Mouse (Mus musculus): ENCODE results near the gene Add3. TPM values are rescaled to one million over a fixed set of nuclear protein-coding genes. Genes with fewer than 3 reads are reported as not detected.

Add3 gene
- polyA plus RNA-seq, 1 experiment from 2014 or later, result 118 TPM

DNA sequence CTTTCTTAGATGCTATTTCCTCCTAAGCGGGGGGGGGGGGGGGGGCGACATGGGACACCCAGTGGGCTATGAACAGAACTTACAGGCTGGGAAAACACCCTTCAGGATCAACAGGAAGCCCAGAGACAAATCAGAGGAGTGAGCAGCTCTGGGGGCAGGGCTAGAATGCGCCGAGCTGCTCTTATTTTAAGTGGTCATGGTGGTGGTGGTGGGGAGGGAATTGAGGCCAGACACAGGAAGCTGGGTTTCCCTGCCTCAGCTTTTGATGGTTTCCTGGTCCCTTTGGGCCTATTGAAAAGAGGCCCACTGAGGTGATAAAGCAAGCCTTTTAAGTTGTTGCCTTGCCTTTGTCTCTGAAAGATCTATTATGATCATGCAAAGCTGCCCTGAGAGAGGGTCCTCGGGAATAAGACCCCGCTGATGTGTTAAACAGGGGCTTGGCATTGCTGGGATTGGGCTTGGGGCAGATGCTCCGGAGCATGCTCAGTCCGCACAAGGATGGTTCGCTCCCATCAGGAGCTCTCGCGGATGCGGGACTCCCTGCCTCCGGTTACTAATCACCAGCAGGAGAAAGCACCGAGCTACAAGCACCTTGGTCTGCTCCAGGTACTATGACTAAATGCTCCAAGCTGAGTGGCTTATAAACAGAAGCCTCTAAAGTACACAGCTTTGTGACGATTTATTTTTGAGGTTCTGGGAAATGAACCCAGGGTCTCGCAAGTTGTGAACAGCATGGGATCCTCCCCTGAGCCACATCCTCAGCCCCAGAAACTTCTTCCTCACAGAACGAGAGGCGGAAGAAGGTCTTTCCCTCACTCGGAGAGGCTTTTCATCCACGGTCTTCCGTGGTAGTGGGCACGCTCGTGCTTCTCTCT is 123.9 kb downstream of the Add3 start:
- 30% methylated on average over 23 of the region's 23 CpGs for WGBS
- no peak for ATAC-seq (replicated peaks; ENCODE audit: insufficient number of reproducible peaks, insufficient read depth, low FRiP score, low read depth)
- Histone ChIP-seq H3K4me2 (no peak overlapping the region), H3K4me1 (replicated peaks) (peaks cover 17% of the 10 kb centered on the region), H3K36me3 (no peaks in the 10 kb centered on the region), H3K4me3 (no peak overlapping the region), H3K9me3 (replicated peaks) (no peaks in the 10 kb centered on the region), H3K27me3 (no peaks in the 10 kb centered on the region), H3K27ac (no peak overlapping the region), H3K9ac (no peak overlapping the region)

DNA sequence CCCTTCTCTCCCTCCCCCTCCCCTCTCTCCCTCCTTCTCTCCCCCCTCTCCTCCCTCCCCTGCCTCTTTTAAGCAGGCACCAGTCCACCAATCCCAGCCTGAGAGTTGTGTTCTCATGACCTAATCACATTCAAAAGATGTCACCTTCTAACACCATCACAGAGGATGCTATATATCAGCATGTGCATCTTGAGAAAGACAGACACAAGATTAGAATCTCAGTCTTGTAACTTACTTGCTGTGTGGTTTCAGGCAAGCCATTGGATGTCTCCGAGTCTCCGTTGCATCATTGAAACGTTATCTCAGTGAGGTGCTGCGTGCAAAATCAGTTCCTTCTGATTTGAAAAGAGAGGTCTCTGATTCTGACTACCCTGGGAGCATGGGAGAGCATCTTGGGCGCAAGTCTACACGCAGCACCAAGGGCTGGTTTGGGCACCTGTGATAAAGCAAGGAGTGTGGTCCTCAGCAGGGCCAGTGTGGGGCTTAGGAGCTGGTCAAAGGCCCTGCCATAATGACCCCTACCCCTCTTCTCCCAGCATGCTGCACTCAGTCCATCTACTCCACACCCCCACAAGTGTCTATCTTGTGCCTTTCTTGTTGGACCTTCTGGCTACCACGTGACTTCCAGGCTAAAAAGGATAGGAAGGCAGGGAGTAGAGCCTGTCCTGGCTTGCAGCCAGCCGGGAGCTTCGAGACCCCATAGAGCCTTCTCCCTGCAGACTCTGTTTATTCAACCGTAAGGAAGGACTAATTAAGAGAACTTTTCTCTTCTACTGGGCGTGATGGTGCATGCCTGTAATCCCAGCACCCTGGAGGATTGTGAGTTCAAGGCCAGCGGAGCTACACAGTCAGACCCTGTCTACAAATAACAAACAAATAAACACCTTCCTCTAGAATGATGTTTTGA is 124.8 kb downstream of the Add3 start:
- H3K9me3 ChIP-seq (replicated peaks), result no peaks in the 10 kb centered on the region
- H3K27ac ChIP-seq, result no peak overlapping the region
- no peaks in the 10 kb centered on the region for H3K27me3 ChIP-seq
- no peak overlapping the region for H3K4me3 ChIP-seq
- no peaks in the 10 kb centered on the region for H3K36me3 ChIP-seq
- H3K4me2 ChIP-seq, result no peak overlapping the region
- ATAC-seq (replicated peaks; ENCODE audit: insufficient number of reproducible peaks, insufficient read depth, low FRiP score, low read depth), result no peak
- 55% methylated on average over 12 of the region's 12 CpGs for WGBS
- no peak overlapping the region for H3K9ac ChIP-seq
- peaks cover 11% of the 10 kb centered on the region for H3K4me1 ChIP-seq (replicated peaks)

DNA sequence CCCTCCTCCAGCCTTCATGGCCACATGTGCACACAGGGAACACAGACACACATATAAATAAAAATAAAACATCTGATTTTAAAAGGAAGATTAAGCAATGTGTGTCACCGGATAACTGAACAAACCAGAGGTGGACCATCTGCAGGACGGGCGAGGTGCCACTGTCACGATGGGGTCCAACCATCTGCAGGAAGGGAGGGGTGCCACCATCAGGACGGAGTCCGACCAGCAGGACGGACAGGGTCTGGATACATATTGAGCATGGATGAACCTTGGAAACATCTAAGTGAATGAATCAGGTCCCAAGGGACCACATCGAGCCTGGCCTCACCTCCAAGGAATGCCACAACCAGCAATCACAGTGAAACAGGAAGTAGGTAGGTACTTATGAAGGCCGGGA is 127.1 kb downstream of the Add3 start:
- ATAC-seq (replicated peaks; ENCODE audit: insufficient number of reproducible peaks, insufficient read depth, low FRiP score, low read depth), result no peak
- no peak overlapping the region for H3K27ac ChIP-seq
- H3K4me2 ChIP-seq, result no peak overlapping the region
- H3K36me3 ChIP-seq, result no peaks in the 10 kb centered on the region
- H3K9me3 ChIP-seq (replicated peaks), result no peaks in the 10 kb centered on the region
- H3K27me3 ChIP-seq, result no peaks in the 10 kb centered on the region
- no peak overlapping the region for H3K4me3 ChIP-seq
- H3K4me1 ChIP-seq (replicated peaks), result peaks cover 11% of the 10 kb centered on the region
- H3K9ac ChIP-seq, result no peak overlapping the region
- 84% methylated on average over 9 of the region's 9 CpGs for WGBS

DNA sequence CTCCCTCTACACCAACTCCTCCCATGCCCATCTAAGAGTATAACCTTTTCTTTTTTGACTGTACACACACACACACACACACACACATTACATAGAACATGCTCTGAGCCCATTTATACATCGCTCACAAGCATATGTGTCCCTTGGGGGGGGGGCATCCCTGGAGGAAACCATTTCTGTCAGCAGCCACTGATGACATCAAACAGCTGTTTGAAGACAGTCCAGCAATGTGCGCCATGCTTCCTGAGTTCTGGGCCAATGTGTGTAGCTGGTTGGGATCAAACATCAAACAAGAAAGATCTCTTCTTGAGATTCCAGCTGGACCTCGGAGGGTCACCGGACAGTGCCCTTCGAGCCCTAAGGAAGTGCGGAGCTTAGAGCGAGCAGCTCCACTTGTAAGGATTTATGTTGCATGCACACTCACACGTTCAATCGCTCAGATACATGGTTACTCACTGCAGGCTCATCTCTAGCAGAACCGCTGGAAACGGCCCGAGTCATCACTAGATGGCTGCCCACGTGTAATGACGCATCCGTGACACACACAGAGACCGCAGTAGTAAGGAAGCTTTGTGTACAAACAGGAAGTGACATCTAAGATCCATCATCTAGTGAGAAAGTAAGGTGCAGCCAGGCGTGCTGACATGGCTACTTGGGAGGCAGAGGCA is 132.9 kb downstream of the Add3 start:
- Histone ChIP-seq H3K9ac (no peak overlapping the region), H3K27me3 (no peaks in the 10 kb centered on the region), H3K27ac (no peak overlapping the region), H3K4me2 (no peak overlapping the region), H3K36me3 (no peaks in the 10 kb centered on the region), H3K4me1 (replicated peaks) (peaks cover 14% of the 10 kb centered on the region), H3K9me3 (replicated peaks) (no peaks in the 10 kb centered on the region), H3K4me3 (no peak overlapping the region)
- 78% methylated on average over 17 of the region's 17 CpGs for WGBS
- no peak for ATAC-seq (replicated peaks; ENCODE audit: insufficient number of reproducible peaks, insufficient read depth, low FRiP score, low read depth)

DNA sequence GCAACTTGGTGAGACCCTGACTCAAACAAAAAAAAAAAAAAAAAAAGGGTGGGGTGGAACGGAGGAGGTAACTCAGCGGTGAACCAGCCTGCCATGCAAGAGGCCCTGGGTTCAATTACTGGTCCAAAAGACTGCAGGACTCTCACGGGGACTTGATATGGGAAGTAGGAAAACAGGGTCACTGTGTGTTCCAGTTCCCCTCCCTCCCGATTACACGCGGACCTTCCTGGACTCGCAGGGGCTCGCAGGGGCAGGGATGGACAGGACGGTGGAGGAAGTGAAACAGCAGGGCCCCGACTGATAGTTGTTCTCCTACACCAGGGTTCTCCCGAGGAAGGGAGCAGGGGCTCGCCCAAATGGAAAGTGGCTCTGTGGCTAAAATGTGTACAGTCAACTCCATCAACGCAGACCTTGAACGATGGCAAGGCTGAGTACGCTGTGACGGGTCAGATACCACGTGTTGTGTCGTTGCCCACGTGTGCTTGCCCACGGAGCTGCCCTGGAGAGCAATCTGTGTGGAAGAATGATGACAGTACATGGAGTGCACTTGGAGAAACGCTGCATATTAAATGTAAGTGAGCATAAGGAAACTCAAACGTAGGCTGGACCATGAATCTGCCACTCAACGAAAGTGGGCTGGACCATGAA is 133.7 kb downstream of the Add3 start:
- Histone ChIP-seq H3K36me3 (no peaks in the 10 kb centered on the region), H3K27me3 (no peaks in the 10 kb centered on the region), H3K9ac (no peak overlapping the region), H3K27ac (no peak overlapping the region), H3K4me3 (no peak overlapping the region), H3K9me3 (replicated peaks) (no peaks in the 10 kb centered on the region), H3K4me2 (no peak overlapping the region), H3K4me1 (replicated peaks) (peaks cover 18% of the 10 kb centered on the region)
- WGBS, result 82% methylated on average over 23 of the region's 23 CpGs
- no peak for ATAC-seq (replicated peaks; ENCODE audit: insufficient number of reproducible peaks, insufficient read depth, low FRiP score, low read depth)

DNA sequence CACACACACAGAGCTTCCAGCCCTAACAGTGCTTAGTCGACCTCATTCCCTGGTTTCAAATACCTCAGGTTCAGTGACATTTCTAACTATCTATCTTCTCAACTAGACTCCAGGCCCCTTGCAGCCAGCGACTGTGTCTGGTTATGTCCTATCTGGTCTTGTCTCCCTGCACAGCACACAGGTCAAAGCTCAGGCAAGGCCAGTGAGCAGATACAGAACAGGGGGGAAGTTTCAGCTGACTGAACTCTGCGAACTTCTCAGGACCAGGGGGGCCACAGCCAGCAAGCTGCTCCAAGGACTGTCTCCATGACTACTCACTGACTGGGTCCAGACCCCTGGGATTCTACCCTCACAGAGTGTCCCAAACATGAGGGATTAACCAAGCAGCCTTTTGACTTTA is 135.0 kb downstream of the Add3 start:
- no peaks in the 10 kb centered on the region for H3K27me3 ChIP-seq
- no peak for ATAC-seq (replicated peaks; ENCODE audit: insufficient number of reproducible peaks, insufficient read depth, low FRiP score, low read depth)
- 31% methylated on average over 3 of the region's 3 CpGs for WGBS
- H3K4me1 ChIP-seq (replicated peaks), result peaks cover 25% of the 10 kb centered on the region
- H3K4me3 ChIP-seq, result no peak overlapping the region
- H3K36me3 ChIP-seq, result no peaks in the 10 kb centered on the region
- no peak overlapping the region for H3K9ac ChIP-seq
- no peak overlapping the region for H3K4me2 ChIP-seq
- H3K9me3 ChIP-seq (replicated peaks), result no peaks in the 10 kb centered on the region
- H3K27ac ChIP-seq, result no peak overlapping the region

DNA sequence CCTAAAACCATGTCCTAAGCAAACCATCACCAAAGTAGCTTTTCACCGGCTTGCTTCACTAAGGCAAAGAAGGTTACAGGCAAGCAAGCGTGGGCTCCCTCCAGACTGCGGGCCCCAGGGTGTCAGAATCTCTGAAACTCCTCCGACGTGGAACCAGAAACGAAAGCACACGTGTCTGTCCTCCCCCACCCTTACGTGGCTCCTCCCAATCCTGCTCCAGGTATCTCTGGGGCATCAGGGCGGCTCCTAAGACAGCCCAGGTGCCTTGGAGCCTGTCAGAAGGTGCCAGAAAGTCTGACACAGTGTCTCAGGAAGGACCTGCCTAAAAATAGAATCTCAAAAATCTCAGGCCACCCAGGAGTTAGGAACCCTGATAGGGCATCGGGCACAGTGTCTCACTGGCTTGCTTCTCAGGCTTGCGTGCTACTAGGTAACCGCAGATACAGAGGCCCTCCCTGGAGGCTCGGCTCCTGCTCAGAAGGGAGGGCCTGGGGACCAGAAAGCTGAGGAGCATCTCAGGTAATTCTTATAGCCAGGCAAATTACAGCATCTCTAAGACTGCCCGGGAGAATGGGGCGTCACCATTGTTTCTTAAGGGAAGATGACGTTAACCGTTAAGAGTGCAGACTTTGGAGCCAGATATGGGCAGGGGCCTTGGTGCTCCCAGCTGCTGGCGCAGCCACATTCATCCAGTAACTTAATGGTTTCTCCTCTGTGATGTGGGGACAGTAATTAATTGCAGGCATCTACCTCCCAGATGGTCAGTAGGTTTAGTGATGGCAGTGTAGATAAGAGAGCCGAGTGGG is 136.9 kb downstream of the Add3 start:
- H3K4me2 ChIP-seq, result peak overlapping the region; percentile 47
- peak overlapping the region; percentile 22; the same call in 1 of the 2 replicates for H3K9ac ChIP-seq
- H3K27me3 ChIP-seq, result no peaks in the 10 kb centered on the region
- H3K9me3 ChIP-seq (replicated peaks), result no peaks in the 10 kb centered on the region
- H3K36me3 ChIP-seq, result no peaks in the 10 kb centered on the region
- WGBS, result 37% methylated on average over 19 of the region's 19 CpGs
- peaks cover 25% of the 10 kb centered on the region for H3K4me1 ChIP-seq (replicated peaks)
- peak overlapping the region; percentile 10; the same call in 1 of the 2 replicates for H3K4me3 ChIP-seq
- ATAC-seq (replicated peaks; ENCODE audit: insufficient number of reproducible peaks, insufficient read depth, low FRiP score, low read depth), result no peak
- H3K27ac ChIP-seq, result no peak overlapping the region

DNA sequence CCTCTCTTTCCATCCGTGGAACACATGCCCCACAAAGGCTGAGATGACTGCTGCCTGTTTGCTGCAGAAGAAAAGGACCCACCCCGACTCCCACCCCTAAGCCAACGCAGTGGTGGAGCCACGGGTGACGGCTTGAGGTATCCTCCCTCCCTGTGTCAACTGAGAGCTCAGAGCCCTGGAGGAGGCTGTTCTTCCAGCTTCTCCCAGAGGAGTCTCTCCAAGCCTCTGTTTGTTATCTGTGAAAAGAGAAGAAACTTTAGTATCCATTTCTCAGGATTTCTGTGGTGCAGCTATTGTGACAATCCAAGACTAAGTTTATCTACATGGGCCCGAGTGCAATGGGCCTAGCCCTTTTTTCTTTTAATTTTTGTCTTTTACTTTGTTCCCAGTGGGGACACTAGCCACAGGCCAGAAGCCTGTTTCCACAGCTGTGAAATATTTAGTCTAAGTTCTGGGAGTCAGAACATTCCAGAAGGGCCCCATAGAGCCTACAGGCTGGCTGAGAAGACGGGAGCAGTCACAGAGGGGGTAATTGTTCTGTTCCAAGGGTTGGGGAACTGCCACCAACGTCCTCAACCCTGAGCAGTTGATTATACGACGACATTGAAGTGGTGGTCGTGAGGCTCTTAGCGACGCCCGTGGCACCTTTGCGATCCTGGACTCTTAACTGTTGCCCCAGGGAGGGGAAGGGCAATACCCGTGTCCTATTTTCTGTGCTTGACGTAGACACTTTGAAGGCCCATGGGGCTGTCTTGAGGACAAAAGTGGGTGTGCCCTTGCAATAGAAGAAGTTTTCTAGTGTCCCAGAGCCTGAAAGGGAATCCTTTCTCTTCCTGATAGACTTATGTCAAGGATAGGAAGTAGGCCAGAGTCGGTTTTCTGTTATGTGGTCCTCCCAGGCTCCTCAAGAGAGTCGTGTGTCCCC is 138.5 kb downstream of the Add3 start:
- Histone ChIP-seq H3K27me3 (no peaks in the 10 kb centered on the region), H3K27ac (no peak overlapping the region), H3K4me3 (no peak overlapping the region), H3K9ac (no peak overlapping the region), H3K4me2 (no peak overlapping the region), H3K9me3 (replicated peaks) (no peaks in the 10 kb centered on the region), H3K4me1 (replicated peaks) (peaks cover 25% of the 10 kb centered on the region), H3K36me3 (no peaks in the 10 kb centered on the region)
- no peak for ATAC-seq (replicated peaks; ENCODE audit: insufficient number of reproducible peaks, insufficient read depth, low FRiP score, low read depth)
- 76% methylated on average over 19 of the region's 19 CpGs for WGBS

DNA sequence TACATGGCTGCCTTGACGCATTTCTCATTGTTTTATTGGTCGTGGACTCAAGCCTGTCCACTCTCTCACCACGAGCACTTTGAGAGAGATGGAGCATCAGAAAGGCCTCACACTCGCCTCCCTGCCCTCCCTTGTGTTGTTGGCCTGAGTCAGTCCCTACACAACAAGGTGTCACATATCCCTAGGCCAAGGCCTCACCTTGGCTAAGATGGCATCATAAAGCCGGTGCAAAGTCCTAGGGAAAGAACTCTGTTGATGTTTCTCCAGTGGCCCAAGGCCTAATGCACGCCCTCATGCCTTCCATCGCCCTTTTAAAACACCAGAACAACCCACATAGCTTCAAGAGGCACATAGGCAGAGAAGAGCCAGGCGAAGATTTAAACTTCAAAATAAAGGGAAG is 140.0 kb downstream of the Add3 start:
- H3K27me3 ChIP-seq, result no peaks in the 10 kb centered on the region
- peaks cover 39% of the 10 kb centered on the region for H3K4me1 ChIP-seq (replicated peaks)
- no peaks in the 10 kb centered on the region for H3K9me3 ChIP-seq (replicated peaks)
- H3K27ac ChIP-seq, result no peak overlapping the region
- no peak for ATAC-seq (replicated peaks; ENCODE audit: insufficient number of reproducible peaks, insufficient read depth, low FRiP score, low read depth)
- H3K4me3 ChIP-seq, result no peak overlapping the region
- 83% methylated on average over 8 of the region's 8 CpGs for WGBS
- no peaks in the 10 kb centered on the region for H3K36me3 ChIP-seq
- H3K4me2 ChIP-seq, result no peak overlapping the region
- no peak overlapping the region for H3K9ac ChIP-seq

Measured in heart, embryonic 15.5 days (tissue).